Mouse (Mus musculus) thymus, adult 2 months (tissue): ENCODE results near the gene Tomm40l. TPM values are rescaled to one million over a fixed set of nuclear protein-coding genes. Genes with fewer than 3 reads are reported as not detected.

Experiments used
- DNase-seq: peaks from one replicate; pipeline ENCODE4 v3.0.0; 2021
- H3K27ac ChIP-seq: fragments of 200-500 bp; 2 replicates; pipeline ENCODE4 v1.5.1; 2012; ENCODE audit warnings: low read length, control low read depth; ENCODE audit not compliant: control insufficient read depth, insufficient read depth
- H3K27me3 ChIP-seq: fragments of 200-500 bp; 2 replicates; pipeline ENCODE4 v1.6.1; 2012; ENCODE audit warnings: mild to moderate bottlenecking, low read length, moderate library complexity, mixed read lengths; ENCODE audit not compliant: control insufficient read depth, insufficient read depth
- H3K36me3 ChIP-seq: fragments of 200-500 bp; 2 replicates; pipeline ENCODE4 v1.6.1; 2012; ENCODE audit warnings: mild to moderate bottlenecking, low read length, moderate library complexity; ENCODE audit not compliant: control insufficient read depth, insufficient read depth
- H3K4me1 ChIP-seq: fragments of 200-500 bp; replicated peaks from 2 replicates; pipeline ENCODE4 v1.6.1; 2012; ENCODE audit warnings: low read length; ENCODE audit not compliant: control insufficient read depth, insufficient read depth
- H3K4me3 ChIP-seq: fragments of 200-500 bp; 2 replicates; pipeline ENCODE4 v1.5.1; 2012; ENCODE audit warnings: mild to moderate bottlenecking, low read length, control low read depth, moderate library complexity; ENCODE audit not compliant: control insufficient read depth, insufficient read depth
- CTCF ChIP-seq: fragments of 200-500 bp; IDR thresholded peaks from 2 replicates; pipeline ENCODE4 v1.5.1; 2012; ENCODE audit warnings: mild to moderate bottlenecking, control low read depth, low read length, moderate library complexity, borderline replicate concordance; ENCODE audit not compliant: control insufficient read depth, poor library complexity, insufficient read depth; ENCODE audit errors: extremely low read depth
- POLR2A ChIP-seq: fragments of 200-500 bp; IDR thresholded peaks from 2 replicates; pipeline ENCODE4 v1.6.1; 2012; ENCODE audit warnings: mild to moderate bottlenecking, low read length, control low read depth, moderate library complexity; ENCODE audit not compliant: control insufficient read depth, poor library complexity, insufficient read depth; ENCODE audit errors: extremely low read depth
- WGBS: fragments of 180-500 bp; shearing (Covaris S2); methylation state at CpG from one replicate; pipeline ENCODE4 v1.1.7; 2018; 5-methylcytosine and 5-hydroxymethylcytosine counted together
- polyA plus RNA-seq: library from polyadenylated mRNA; depleted of rRNA; stranded (reverse); fragments of >200 nt; gene quantifications from 2 replicates; pipeline ENCODE4 v1.2.3, GENCODE M21; 2012

The Tomm40l gene
- polyA plus RNA-seq, 1 experiment, result 34.9 TPM

GRCm38 (mm10) chr1:171204249-171204644, 18.1 kb downstream of the Tomm40l start:
- Histone ChIP-seq H3K36me3 (no peaks in the 10 kb centered on the region), H3K4me3 (no peak overlapping the region), H3K27me3 (no peaks in the 10 kb centered on the region), H3K4me1 (no peaks in the 10 kb centered on the region), H3K27ac (no peak overlapping the region)
- TF ChIP-seq POLR2A (no peak), CTCF (no peak)
- no peak for DNase-seq
- 91% methylated on average over 7 of the region's 7 CpGs for WGBS

- Histone ChIP-seq H3K27me3 (no peaks in the 10 kb centered on the region), H3K27ac (no peak overlapping the region), H3K36me3 (no peaks in the 10 kb centered on the region), H3K4me3 (no peak overlapping the region), H3K4me1 (no peaks in the 10 kb centered on the region)
- no peak for DNase-seq
- WGBS, result 53% methylated on average over 11 of the region's 11 CpGs
- TF ChIP-seq CTCF (no peak), POLR2A (no peak)
Measured at GRCm38 (mm10) chr1:171203471-171204248, 18.7 kb downstream of the Tomm40l start.

- H3K36me3 ChIP-seq, result no peaks in the 10 kb centered on the region
- no peak overlapping the region for H3K27ac ChIP-seq
- H3K4me3 ChIP-seq, result no peak overlapping the region
- TF ChIP-seq POLR2A (no peak), CTCF (no peak)
- no peaks in the 10 kb centered on the region for H3K4me1 ChIP-seq
- peaks cover 5% of the 10 kb centered on the region for H3K27me3 ChIP-seq
- 100% methylated on average over 1 of the region's 1 CpGs for WGBS
- DNase-seq, result no peak
Measured at GRCm38 (mm10) chr1:171200769-171201168, 21.5 kb downstream of the Tomm40l start.

GRCm38 (mm10) chr1:171199532-171199931, 22.8 kb downstream of the Tomm40l start:
- TF ChIP-seq POLR2A, result no peak
- no peak for TF ChIP-seq CTCF
- Histone ChIP-seq H3K27ac (no peak overlapping the region), H3K4me1 (no peaks in the 10 kb centered on the region), H3K27me3 (peaks cover 11% of the 10 kb centered on the region), H3K36me3 (no peaks in the 10 kb centered on the region), H3K4me3 (no peak overlapping the region)
- DNase-seq, result no peak
- 87% methylated on average over 1 of the region's 1 CpGs for WGBS

GRCm38 (mm10) chr1:171195887-171196397, 26.4 kb downstream of the Tomm40l start, which contains the start of gene Pcp4l1:
Gene Pcp4l1, minus strand, starts transcription at chr1:171196268.
- no peaks in the 10 kb centered on the region for H3K36me3 ChIP-seq
- peaks cover 13% of the 10 kb centered on the region for H3K27me3 ChIP-seq
- H3K27ac ChIP-seq, result no peak within 1 kb of the TSS
- H3K4me1 ChIP-seq, result no peaks in the 10 kb centered on the region
- TF ChIP-seq POLR2A (no peak), CTCF (no peak)
- 2% methylated on average over 33 of the region's 33 CpGs for WGBS
- no peak within 1 kb of the TSS for H3K4me3 ChIP-seq
- DNase-seq, result no peak

GRCm38 (mm10) chr1:171195046-171195822, 27.1 kb downstream of the Tomm40l start:
- Histone ChIP-seq H3K4me1 (no peaks in the 10 kb centered on the region), H3K36me3 (no peaks in the 10 kb centered on the region), H3K27me3 (peaks cover 13% of the 10 kb centered on the region), H3K27ac (no peak overlapping the region), H3K4me3 (no peak overlapping the region)
- WGBS, result 35% methylated on average over 20 of the region's 20 CpGs
- TF ChIP-seq CTCF (no peak), POLR2A (no peak)
- DNase-seq, result no peak
